Mouse (Mus musculus) adrenal gland, postnatal 25 days (tissue): ENCODE measurements around the gene Slc16a9. TPM values are rescaled to one million over a fixed set of nuclear protein-coding genes. Genes with fewer than 3 reads are reported as not detected.

Source experiments
- DNase-seq: peaks from one replicate; pipeline ENCODE4 v3.0.0; 2021; ENCODE audit warnings: mixed read lengths
- total RNA-seq: library from RNA; stranded (reverse); gene quantifications from 2 replicates; pipeline ENCODE4 v1.2.3, GENCODE M21; 2021

The Slc16a9 gene
- total RNA-seq, 1 experiment from 2014 or later: 8.3 TPM

GRCm38 (mm10) chr10:70250766-70251165, 5.9 kb downstream of the Slc16a9 start:
- DNase-seq: peak; percentile 10

GRCm38 (mm10) chr10:70254666-70255065, 9.8 kb downstream of the Slc16a9 start:
- no peak for DNase-seq

DNA sequence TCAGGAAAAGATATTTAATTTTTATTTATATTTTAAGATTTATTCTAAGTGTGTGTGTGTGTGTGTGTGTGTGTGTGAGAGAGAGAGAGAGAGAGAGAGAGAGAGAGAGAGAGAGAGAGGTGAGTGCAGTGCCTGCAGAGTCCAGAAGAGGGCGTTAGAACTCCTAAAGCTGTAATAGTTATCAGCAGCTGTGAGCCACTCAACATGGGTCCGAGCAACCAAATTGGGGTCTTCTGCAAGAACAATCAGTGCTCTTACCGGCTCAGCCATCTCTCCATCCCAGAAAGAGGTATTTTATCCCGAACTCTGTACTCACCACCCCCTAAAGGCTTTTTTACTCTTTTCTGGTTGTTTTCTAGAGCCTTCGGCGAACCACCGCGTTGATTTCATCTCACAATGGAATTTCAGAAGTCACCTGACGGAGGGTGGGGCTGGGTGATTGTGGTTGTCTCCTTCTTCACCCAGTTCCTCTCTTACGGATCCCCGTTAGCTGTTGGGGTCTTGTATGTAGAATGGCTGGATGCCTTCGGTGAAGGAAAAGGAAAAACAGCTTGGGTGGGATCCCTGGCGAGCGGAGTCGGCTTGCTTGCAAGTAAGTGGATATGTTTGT, 10.8 kb downstream of the Slc16a9 start:
- DNase-seq: no peak

GRCm38 (mm10) chr10:70257029-70257428, 12.1 kb downstream of the Slc16a9 start:
- DNase-seq: no peak

DNA sequence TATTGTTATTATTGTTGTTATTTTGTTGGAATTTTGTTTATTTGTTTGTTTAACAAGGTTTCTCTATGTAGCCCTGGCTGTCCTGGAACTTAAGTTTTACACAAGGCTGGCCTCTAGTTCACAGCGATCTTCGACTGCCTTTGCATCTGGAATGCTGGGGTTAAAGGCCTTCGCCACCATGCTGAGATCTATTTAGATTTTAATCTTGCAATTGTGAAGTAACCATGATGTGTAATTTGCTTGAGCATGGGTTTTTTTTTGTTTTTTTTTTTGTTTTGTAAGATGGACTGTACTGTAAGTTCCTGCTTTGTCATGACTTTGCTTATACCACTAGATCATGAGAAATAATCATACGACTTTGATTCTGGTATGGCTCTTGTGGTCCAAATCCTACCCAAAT, 16.0 kb downstream of the Slc16a9 start:
- no peak for DNase-seq

DNA sequence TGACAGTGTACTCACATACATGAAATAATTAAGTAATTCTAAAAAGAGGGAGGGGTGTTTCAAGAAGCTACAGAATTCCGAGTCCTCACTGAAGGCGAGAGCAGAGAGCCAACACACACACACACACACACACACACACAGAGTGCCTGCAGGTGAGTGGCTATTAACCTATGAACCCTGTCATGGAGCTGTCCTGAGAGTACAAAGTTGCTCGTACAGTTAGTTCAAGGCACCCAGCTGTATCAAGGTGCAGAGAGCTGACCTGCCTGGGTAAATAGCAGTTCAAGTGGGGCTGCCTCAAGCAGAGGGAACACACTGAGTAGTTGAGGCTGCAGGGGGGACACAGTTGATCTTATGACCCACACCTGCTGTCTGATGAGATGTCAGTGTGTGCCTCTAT, 17.2 kb downstream of the Slc16a9 start:
- DNase-seq: no peak

DNA sequence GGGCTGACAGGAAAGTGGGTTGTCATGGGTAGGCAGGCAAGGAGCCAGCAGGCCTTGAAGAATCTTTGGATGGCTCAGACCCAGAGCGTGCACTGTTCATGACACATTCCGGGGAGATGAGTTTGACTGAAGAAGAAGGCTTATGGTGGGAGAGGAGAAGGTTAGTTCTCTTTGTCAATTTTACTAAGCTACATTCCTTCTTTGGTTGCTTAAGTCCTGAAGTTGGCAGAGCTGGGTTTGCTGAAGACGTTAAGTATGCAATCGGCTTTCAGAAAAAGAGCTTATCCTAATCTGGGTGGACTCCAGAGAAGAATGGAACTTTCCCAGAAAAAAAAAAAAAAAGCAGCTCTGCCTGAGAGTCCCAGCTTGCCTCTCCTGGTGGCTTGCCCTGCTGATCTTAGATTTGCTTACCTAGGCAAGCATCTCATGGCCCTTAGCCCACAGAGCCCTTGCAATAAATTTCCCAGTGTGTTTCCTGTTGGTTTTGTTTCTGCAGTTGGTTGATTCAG, 18.8 kb downstream of the Slc16a9 start:
- no peak for DNase-seq

DNA sequence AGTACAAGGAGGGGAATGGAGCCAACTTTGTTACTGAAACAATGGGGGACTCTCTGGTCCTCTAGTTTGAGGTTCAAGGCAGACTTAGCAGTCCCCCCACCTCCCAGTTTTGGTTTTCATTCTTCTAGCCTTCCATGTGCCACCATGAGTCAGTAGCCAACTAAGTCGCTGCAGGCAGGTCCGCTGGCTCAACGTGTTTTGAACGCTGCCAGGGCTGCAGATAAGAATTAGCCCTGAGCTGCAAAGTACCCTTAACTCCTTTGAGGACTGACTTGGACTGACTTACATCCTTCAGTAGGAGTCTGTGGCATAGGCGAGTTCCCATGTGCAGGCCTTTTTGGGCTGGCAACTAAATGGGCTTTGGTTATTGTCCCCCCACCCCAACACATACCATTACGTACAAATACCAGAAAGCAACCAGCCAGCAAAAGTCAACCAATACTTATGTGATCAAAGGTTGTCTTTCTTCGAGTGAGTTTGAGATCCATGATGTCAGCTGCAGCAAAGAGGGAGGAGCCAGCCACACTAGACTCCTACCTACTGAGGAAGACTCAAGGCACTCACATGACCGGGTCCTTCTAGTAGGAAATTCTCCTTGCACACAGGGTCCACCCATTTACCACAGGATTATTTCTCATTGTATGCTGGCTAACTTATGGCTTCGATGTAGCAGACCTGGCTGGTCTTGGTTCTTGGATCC, 19.6 kb downstream of the Slc16a9 start:
- DNase-seq: no peak

DNA sequence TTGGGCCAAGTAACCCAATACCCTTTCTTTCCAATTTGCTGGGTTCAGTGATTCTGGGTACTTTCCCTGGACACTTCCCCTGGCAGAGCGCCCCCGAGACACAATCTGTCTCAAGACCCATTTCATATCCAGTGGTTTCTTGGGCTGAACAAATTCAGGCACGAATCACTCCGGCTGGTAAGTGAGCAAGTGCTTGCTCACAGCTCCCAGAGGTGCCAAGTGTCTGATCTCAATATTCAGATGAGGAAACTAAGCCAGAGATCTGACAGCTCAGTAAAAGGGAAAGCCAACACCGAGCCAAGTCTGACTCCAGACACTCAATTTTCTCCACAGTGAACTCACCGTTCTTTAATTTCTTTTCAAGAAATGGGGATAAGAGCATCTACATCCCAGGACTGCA, 21.6 kb downstream of the Slc16a9 start:
- DNase-seq: no peak

DNA sequence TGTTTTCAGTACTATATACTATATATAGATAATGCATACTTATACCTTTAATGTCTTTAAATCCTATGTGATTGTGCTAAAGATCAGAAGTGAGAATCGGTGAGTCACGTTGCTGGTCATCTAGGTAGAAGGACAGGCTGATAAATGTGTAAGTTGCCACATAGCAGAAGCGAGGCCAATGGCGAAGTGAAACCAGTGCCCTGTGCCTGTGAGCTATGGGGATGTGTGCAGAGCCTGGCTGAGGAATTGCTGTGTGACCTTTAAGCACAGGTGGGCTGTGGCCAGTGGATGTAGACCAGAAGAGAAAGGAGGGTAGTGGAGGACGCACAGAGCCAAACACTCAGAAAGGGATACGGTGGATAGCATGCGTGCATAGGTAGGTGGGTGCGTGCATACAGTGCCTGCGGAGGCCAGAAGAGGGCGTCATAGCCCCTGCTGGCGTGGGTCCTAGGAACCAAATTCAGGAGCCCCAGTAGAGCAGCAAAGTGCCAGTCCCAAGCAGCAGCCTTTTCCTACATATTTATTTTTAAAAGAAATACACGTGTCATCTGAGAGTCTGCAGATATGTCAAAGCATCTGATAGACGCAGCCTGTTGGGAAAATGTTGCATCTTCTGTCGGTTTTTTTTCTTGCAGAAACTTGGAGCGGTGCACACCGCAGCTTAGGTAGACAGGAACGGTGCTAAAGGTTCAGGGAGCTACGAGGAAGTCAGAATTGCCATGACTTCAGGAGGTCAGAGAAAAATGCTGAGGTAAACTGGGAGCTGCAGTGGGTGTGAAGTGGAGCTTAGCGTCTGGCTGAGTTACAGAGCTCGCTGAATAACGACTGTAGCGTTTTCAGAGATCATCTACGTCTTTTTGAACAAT, 23.9 kb downstream of the Slc16a9 start:
- DNase-seq: no peak

DNA sequence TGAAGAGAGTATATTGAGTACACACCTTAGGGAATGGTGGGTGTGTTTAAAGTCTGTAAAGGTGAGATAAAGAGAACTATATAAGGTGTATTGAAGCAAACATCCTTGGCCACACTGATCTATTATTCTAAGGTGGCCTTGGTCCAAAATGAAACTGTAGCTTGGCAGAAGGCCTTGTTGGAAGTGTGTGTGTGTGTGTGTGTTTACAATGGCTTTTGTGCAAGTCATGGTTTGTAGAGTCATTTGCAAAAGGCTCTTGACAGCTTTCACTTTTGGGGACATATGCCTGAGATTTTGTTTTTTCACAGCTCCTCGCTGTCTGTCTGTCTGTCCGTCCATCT, 24.5 kb downstream of the Slc16a9 start:
- no peak for DNase-seq

DNA sequence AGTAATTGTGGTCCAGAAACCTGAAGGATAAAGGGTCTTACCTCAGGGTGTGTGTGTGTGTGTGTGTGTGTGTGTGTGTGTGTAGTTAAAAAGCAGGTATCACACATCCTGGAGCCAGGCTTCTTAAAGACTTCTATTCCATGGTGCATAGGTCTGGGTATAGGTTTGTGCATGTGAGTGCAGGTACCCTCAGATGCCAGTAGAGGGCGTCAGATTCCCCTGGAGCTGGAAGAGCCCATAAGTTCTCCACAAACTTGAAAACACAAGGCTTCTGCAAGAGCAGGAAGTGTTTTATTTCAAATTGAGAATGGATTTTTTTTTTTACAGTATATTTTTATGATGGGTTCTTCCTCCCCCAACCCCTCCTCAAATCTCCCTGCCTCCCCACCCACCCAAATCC, 31.8 kb downstream of the Slc16a9 start:
- no peak for DNase-seq

- no peak for DNase-seq
These were observed 34.4 kb downstream of the Slc16a9 start for GRCm38 (mm10) chr10:70279349-70279748.

- DNase-seq: peak; percentile 36
These were observed 42.9 kb downstream of the Slc16a9 start for GRCm38 (mm10) chr10:70287825-70288235.

DNA sequence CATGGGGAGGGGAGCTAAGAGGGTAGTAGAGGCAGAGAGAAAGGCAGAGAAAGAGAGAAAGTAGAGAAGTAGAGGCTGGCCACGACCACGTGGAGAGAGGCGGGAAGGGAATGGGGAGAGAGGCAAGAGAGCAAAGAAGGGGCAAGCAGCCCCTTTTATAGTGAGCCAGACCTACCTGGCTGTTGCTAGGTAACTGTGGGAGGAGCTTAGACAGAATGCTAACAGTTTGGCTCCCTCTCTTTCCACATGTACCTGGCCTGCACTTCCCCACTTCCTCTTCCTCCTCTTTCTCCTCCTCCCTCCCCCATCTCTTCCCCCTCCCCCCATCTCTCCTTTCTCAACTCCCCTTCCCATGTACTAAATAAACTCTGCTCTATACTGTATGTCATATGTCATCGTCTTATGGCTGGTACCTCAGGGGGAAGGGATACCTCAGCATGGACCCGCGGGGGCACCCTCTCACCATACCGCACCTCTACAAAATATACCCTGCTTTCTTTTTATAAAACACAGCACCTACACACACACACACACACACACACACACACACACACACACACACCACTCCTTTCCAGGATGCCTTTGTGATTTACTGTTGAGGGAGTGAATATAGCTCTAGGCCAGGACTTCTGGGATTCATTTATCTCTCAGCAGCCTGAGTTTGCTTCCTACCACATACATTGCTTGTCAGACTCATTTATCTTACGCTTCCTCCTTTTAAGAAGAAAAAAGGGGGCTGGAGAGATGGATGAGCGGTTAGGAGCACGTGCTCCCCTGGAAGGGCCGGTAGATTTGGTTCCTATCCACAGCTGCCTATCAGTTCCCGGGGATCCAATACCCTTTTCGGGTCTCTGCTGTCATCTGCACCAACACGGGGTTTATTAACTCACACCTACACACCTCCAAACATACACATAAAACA, 43.8 kb downstream of the Slc16a9 start:
- DNase-seq: no peak

DNA sequence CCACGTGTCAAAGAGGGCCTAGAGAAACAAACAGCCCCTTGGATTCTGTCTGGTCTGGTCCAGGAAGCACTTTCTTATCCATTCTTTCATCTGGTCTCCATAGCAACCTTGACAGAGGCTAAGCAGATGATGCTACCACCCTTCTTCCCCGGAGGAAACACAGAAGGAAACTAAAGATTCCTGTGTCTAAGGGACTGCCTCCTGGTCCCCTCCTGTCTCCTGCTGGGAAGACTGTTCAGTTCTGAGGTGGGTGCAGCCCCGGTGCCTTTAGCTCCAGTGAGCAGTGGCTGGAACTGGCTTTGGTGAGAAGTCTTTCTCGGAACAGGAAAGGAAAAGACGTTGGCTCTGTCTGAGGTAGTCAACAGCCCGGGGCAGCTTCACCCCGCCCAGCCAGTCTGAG, 47.1 kb downstream of the Slc16a9 start:
- DNase-seq: no peak

DNA sequence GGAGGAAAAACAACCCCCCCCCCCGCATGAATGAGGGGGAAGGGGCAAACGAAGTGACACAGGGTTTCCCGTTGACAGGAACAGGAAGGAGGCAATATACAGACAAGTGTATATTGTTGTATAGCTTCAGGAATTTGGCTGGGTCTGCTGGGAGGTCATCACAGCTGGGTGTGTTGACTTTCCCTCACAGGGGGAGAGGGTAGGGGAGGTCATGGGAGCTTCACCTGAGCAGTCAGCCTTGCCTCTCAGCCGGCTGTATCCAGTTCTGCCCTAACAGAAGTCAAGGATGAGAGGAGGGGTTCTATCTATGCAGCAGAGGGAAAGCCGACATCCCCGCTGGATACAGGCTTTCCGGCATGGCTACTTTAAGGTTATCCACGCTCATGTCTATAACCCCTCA, 49.2 kb downstream of the Slc16a9 start:
- DNase-seq: no peak

- DNase-seq: peak; percentile 48
These were observed 51.8 kb downstream of the Slc16a9 start for GRCm38 (mm10) chr10:70296531-70297366.

DNA sequence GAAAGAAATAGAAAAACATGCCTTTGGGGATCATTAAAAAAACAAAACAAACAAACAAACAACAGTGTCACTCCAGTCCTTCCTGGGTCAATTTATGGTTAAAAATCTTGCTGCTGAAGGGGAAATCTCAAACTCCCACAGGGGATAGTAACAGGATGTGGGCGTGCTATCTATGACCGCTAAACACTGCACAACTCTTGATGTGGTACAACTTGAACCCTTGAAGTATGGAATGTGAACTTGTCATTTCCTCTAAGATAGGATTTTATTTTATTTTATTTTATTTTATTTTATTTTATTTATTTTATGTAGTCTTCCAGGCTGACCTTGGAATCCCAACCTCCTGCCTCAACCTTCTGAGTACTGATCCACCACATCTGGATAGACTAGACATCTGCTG, 54.2 kb downstream of the Slc16a9 start:
- DNase-seq: no peak

DNA sequence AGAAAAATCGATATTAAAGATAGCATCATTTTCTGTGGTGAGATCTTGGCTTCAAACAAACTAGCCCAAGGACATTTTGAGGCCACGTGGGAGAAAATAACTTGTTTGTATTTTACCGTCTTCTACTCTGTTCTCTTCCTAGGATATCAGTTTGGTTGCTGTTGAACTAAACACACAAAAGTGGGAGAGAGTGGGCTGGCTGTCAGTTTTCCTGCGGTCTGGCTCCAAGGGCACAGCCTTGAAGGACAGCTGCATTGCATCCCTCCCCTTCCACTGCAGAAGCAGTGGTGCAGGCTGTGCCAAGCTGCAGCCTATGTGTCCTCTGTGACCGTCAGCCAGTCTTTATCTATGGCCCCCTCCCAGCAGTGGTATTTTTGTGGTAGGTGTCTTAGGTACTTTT, 54.8 kb downstream of the Slc16a9 start:
- DNase-seq: no peak

DNA sequence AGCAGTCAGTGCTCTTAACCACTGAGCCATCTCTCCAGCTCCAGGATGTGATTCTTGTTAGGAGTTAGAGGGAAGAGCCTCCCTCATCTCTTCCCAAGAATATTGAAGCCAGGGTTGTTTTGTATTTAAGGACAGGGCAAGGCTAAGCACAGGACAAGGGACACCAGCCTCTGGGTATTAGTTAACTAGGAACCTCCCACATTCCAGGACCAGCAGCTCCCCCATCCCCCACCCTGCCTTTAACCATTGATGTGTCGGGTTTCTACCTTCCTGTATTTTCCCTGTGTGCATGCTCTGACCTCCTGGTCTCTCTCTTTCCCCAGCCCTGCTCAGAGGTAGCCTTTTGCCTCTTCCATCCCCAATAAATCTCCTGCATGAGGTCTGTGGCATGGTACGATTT, 56.3 kb downstream of the Slc16a9 start:
- DNase-seq: no peak
